Mouse (Mus musculus) midbrain, embryonic 16.5 days (tissue): ENCODE measurements around the gene Top3b. TPM values are rescaled to one million over a fixed set of nuclear protein-coding genes. Genes with fewer than 3 reads are reported as not detected.
"Not testable (repeated sequence)": the region's sequence is repeated elsewhere in the genome, so short reads cannot be mapped to it uniquely, and the experiment has no call there.

ENCODE experiments used
- ATAC-seq: fragments of 200-750 bp; cut with Nextera tagmentation; 2 replicates; pipeline ENCODE4 v1.8.0; 2017; ENCODE audit warnings: moderate TSS enrichment
- H3K27ac ChIP-seq: fragments of 300-500 bp; sonication (generic); 2 replicates; pipeline ENCODE4 v1.5.1; 2014; ENCODE audit warnings: mild to moderate bottlenecking, low read length, mixed read lengths
- H3K27me3 ChIP-seq: fragments of 300-500 bp; sonication (generic); 2 replicates; pipeline ENCODE4 v1.6.1; 2014; ENCODE audit warnings: low read depth, low read length, mixed read lengths; ENCODE audit not compliant: control insufficient read depth, insufficient read depth
- H3K36me3 ChIP-seq: fragments of 300-500 bp; sonication (generic); 2 replicates; pipeline ENCODE4 v1.6.1; 2014; ENCODE audit warnings: mild to moderate bottlenecking, low read length, moderate library complexity, mixed read lengths; ENCODE audit not compliant: control insufficient read depth, insufficient read depth
- H3K4me1 ChIP-seq: fragments of 300-500 bp; sonication (generic); 2 replicates; pipeline ENCODE4 v1.6.1; 2014; ENCODE audit warnings: mild to moderate bottlenecking, low read length, mixed read lengths; ENCODE audit not compliant: control insufficient read depth, insufficient read depth
- H3K4me2 ChIP-seq: fragments of 300-500 bp; sonication (generic); 2 replicates; pipeline ENCODE4 v1.6.1; 2014; ENCODE audit warnings: mild to moderate bottlenecking, low read length, mixed read lengths
- H3K4me3 ChIP-seq: fragments of 300-500 bp; sonication (generic); 2 replicates; pipeline ENCODE4 v1.5.1; 2014; ENCODE audit warnings: low read depth, mild to moderate bottlenecking, low read length, moderate library complexity, mixed read lengths
- H3K9ac ChIP-seq: fragments of 300-500 bp; sonication (generic); 2 replicates; pipeline ENCODE4 v1.6.1; 2014; ENCODE audit warnings: low read depth, low read length, mixed read lengths
- H3K9me3 ChIP-seq: fragments of 300-500 bp; sonication (generic); replicated peaks from 2 replicates; pipeline ENCODE4 v1.6.1; 2014; ENCODE audit warnings: mild to moderate bottlenecking, low read length, mixed read lengths; ENCODE audit not compliant: control insufficient read depth, poor library complexity, severe bottlenecking
- WGBS: fragments of 180-500 bp; shearing (Covaris S2); extraction: QIAGEN DNeasy Blood & Tissue Kit; methylation state at CpG from one replicate; pipeline ENCODE4 v1.1.7; 2014; 5-methylcytosine and 5-hydroxymethylcytosine counted together
- polyA plus RNA-seq: library from polyadenylated mRNA; unstranded; fragments of >200 nt; fragmentation: Nextera tagmentation; extraction: Ambion mirVana; gene quantifications from 2 replicates; pipeline ENCODE4 v1.2.1, GENCODE M21; 2015

Gene Top3b
- polyA plus RNA-seq, 1 experiment from 2014 or later, result 72.5 TPM

DNA sequence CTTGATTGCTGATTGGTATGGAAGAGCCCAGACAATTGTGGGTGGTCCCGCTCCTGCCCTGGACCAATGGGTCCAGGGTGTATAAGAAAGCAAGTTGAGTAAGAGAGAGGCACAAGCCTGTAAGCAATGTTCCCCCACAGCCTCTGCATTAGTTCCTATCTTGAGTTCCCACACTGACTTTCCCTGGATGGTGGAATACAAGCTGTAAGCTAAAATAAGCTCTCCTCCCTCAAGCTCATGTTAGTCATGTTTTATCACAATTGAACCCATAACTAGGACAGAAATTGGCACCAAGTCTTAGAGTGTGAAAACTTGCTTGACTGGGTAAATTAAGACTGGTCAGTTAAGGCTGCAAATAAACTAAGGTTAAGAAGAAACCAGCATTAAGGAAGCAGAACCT is 15.0 kb upstream of the Top3b start:
- Histone ChIP-seq H3K4me2 (no peak overlapping the region), H3K36me3 (no peaks in the 10 kb centered on the region), H3K9ac (no peak overlapping the region), H3K27me3 (no peaks in the 10 kb centered on the region), H3K4me3 (no peak overlapping the region), H3K9me3 (no peaks in the 10 kb centered on the region), H3K4me1 (no peaks in the 10 kb centered on the region), H3K27ac (no peak overlapping the region)
- 100% methylated on average over 1 of the region's 1 CpGs for WGBS
- no peak for ATAC-seq

DNA sequence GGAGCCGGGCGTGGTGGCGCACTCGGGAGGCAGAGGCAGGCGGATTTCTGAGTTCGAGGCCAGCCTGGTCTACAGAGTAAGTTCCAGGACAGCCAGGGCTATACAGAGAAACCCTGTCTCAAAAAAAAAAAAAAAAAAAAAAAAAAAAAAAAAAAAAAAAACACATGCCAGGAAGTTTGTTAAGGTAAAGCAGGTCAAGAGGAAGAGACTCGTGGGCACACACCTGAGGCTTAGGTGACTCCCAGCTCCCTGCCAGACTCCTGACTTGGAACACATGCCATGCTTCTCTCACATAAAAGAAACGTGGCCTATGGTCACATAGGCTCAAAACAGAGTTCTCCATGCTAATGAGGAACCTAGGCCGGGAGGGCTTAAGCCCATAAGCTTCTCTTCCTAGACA is 14.5 kb upstream of the Top3b start:
- not testable (repeated sequence) for H3K27ac ChIP-seq, ATAC-seq, H3K4me1 ChIP-seq, H3K9me3 ChIP-seq, H3K27me3 ChIP-seq, H3K36me3 ChIP-seq, H3K9ac ChIP-seq, H3K4me3 ChIP-seq, H3K4me2 ChIP-seq
- 86% methylated on average over 9 of the region's 9 CpGs for WGBS

DNA sequence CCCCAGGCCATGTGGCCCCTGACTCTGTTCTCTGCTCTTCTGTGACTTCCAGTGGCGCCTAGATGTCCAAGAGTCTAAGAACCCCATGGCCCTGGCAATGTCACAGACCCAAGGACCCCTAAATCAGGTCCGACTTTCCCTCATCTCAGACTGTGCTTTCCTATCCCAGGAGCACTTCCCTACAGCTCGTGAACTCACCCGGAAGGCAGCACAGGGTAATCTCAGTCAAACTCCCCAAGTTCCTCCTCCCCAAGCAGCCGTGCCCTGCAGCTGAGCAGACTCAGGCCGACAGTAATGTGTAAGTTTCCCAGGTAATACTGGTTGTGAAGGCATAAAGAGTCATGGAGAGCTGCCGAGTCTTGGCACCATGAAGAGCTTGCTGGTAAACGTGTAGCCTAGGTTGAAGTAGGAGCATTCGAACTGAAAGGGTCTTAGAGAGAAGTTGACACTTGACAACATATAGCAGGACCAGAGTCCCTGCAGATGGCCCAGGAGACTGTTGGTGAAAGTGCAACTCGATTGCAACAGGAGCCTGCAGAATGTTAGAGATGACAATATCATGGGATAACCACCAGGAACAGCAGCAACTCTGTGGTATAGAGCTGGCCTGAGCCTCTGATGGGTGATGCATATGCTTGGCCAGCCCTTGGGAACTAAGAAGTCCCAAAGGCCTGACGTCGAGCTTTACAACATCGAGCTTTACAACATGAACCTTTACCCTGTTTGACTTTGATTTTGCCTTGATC is 13.6 kb upstream of the Top3b start:
- H3K9ac ChIP-seq, result no peak overlapping the region
- H3K36me3 ChIP-seq, result no peaks in the 10 kb centered on the region
- H3K9me3 ChIP-seq, result no peaks in the 10 kb centered on the region
- H3K4me2 ChIP-seq, result no peak overlapping the region
- no peaks in the 10 kb centered on the region for H3K27me3 ChIP-seq
- H3K27ac ChIP-seq, result no peak overlapping the region
- 78% methylated on average over 13 of the region's 13 CpGs for WGBS
- ATAC-seq, result no peak
- no peaks in the 10 kb centered on the region for H3K4me1 ChIP-seq
- no peak overlapping the region for H3K4me3 ChIP-seq

DNA sequence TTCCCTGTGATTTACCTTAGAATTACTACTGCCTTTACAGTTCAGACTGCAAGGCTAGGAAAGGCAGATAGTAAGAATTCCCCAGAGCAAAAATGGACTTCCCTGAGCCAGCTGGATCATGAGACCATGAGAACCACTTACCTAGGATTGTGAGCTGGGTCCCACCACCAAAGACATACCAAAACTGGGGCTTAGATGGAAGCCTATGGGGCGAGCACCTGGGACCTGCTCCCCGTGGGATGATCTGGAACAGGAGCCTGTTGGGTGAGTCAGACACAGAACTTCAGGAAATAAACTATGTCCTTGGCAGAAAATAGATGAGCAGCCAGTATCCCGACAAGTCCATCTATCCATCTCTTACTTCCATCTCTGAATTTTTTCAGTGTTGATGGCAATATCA is 8.2 kb upstream of the Top3b start:
- Histone ChIP-seq H3K4me3 (no peak overlapping the region), H3K4me2 (no peak overlapping the region)

DNA sequence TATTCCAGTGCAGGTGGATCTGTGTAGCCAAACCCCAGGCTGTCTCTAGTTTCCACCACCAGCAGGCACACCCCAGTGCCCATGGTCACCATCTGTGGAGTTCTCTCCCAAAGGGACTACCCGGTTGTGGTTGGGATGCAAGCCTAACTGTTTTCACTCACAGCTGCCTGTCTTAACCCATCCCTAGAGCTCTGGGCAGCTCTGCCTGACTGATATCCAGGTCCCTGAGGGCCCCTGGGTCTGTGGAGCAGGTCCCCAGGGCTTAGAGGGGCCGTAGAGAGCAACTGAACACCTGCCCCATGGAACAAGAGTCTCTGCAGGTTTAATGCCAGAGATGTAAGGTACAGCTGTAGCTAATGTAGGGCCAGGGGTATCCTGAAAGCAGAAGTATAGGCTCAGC is 6.6 kb upstream of the Top3b start, which contains the start of gene Igll1:
Gene Igll1 (minus strand): TSS at position 8 of the 400 bp plus-strand sequence.
- H3K27me3 ChIP-seq, result no peaks in the 10 kb centered on the region
- H3K4me1 ChIP-seq, result no peaks in the 10 kb centered on the region
- no peak within 1 kb of the TSS for H3K4me3 ChIP-seq
- ATAC-seq, result no peak
- WGBS, result 74% methylated on average over 2 of the region's 2 CpGs
- no peak within 1 kb of the TSS for H3K9ac ChIP-seq
- H3K9me3 ChIP-seq, result no peaks in the 10 kb centered on the region
- H3K36me3 ChIP-seq, result no peaks in the 10 kb centered on the region
- H3K27ac ChIP-seq, result no peak within 1 kb of the TSS
- H3K4me2 ChIP-seq, result no peak within 1 kb of the TSS

More for the DNA sequence above, 8.2 kb upstream of the Top3b start:
- Histone ChIP-seq H3K27me3 (no peaks in the 10 kb centered on the region), H3K9ac (no peak overlapping the region), H3K27ac (no peak overlapping the region), H3K4me1 (no peaks in the 10 kb centered on the region), H3K9me3 (no peaks in the 10 kb centered on the region), H3K36me3 (no peaks in the 10 kb centered on the region)
- WGBS, result 73% methylated on average over 3 of the region's 3 CpGs
- ATAC-seq, result no peak

DNA sequence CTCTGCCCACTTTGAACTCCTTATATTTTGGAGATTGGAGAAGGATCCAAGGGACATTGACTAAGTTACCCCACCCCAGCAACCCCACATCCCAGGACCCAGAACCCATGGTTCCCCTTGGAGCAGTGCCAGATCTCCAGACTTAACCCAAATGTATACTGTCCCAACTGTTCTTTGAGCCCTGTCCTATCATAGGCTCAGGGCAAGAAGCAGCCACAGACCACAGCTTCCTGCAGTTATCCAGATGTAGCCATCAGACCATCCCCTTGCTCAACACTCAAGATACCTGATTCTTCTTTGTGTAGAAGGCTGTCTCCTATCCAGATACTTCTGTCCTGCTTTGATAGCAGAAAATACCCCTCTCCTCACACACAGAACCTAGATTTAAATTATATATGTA is 5.3 kb upstream of the Top3b start:
- Histone ChIP-seq H3K4me1 (no peaks in the 10 kb centered on the region), H3K4me2 (no peak overlapping the region), H3K9me3 (no peaks in the 10 kb centered on the region), H3K36me3 (no peaks in the 10 kb centered on the region), H3K9ac (no peak overlapping the region), H3K4me3 (no peak overlapping the region), H3K27ac (no peak overlapping the region), H3K27me3 (no peaks in the 10 kb centered on the region)
- no peak for ATAC-seq

DNA sequence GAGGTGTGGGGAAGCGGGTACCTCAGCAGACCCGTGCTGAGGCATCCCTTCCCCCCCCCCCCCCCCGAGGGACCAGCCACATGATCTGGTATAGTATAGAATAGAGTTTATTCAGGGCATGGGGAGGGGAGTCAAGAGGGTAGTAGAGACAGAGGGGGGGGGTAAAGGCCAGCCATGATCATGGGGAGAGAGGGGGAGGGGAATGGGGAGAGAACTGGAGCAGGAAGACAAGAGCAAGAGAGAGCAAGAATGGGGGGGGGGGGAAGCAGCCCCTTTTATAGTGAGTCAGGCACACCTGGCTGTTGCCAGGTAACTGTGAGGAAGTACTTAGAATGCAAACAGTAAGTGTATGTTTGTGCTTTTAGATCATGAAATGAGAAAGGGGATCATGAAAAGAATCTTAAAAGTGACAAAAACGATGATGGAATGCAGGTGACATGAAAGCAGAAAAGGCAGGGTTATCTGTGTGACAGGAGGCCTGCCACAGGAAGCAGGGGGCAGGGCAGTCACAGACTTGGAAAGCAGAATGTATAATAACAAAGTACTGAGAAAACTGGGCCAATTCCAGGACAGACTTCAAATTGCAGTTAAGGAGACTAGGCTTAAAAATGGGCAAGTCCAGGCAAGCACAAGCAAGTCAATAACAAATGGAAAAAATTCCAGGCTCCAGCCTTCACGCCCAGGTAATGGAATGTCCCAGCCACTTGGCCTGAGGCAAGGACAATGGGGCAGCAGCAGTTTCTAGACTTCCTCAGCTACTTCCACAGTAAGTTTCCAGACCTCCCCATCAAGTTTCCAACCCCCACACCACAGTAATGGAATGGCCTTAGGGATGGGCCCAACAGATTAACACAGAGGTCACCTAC is 4.6 kb upstream of the Top3b start:
- 60% methylated on average over 4 of the region's 5 CpGs for WGBS
- no peak for ATAC-seq

DNA sequence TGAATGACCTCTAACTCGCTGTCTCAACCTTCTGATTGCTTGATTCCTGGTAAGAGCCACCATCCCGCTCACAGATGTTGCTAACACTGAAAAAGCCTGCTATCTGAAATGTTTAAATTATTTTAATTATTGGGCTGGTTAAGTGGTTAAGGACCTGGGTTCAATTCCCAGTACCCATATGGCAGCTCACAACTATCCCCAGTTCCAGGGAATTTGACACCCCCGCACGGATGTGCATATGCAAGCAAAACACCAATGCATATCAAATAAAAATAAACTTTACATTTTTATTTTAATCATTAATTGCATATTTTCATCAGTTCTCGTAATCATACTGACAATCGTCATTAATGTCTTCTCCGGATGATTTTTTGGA is 307 bp upstream of the Top3b start:
- no peaks in the 10 kb centered on the region for H3K36me3 ChIP-seq
- H3K9me3 ChIP-seq, result no peaks in the 10 kb centered on the region
- 36% methylated on average over 7 of the region's 7 CpGs for WGBS
- peak overlapping the region; percentile 92 for H3K27ac ChIP-seq
- H3K27me3 ChIP-seq, result no peaks in the 10 kb centered on the region
- peak overlapping the region; percentile 41 for H3K4me2 ChIP-seq
- peak overlapping the region; percentile 85; the same call in 1 of the 2 replicates for H3K9ac ChIP-seq
- peaks cover 14% of the 10 kb centered on the region for H3K4me1 ChIP-seq
- ATAC-seq, result peak; percentile 77
- peak overlapping the region; percentile 69 for H3K4me3 ChIP-seq

More for the DNA sequence above, 4.6 kb upstream of the Top3b start:
- Histone ChIP-seq H3K4me2 (no peak overlapping the region), H3K4me1 (no peaks in the 10 kb centered on the region), H3K9me3 (no peaks in the 10 kb centered on the region), H3K9ac (no peak overlapping the region), H3K27me3 (no peaks in the 10 kb centered on the region), H3K27ac (no peak overlapping the region), H3K36me3 (no peaks in the 10 kb centered on the region), H3K4me3 (no peak overlapping the region)

DNA sequence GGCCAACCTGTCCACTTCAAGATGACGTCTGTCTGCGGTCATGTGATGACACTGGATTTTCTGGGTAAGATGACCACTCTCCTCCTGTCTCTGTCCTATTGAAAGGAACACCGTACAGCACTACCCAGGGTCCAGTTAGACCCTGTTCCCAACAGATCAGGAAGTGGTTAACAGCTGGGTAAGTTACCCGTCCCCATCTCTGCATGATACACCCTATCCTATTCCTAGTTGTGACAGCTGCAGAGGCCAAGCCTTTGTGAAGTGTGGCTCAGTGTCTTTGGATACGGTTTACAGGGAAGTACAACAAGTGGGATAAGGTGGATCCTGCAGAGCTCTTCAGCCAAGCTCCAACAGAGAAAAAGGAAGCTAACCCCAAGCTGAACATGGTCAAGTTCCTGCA is 8.5 kb downstream of the Top3b start:
- no peak overlapping the region for H3K4me3 ChIP-seq
- no peaks in the 10 kb centered on the region for H3K9me3 ChIP-seq
- no peaks in the 10 kb centered on the region for H3K4me1 ChIP-seq
- no peaks in the 10 kb centered on the region for H3K27me3 ChIP-seq
- peaks cover 34% of the 10 kb centered on the region for H3K36me3 ChIP-seq
- WGBS, result 90% methylated on average over 5 of the region's 5 CpGs
- no peak for ATAC-seq
- H3K9ac ChIP-seq, result no peak overlapping the region
- no peak overlapping the region for H3K27ac ChIP-seq
- H3K4me2 ChIP-seq, result no peak overlapping the region
